Mouse (Mus musculus) forebrain, embryonic 14.5 days (tissue): Measurements from ENCODE around the gene Ercc6. TPM values are rescaled to one million over a fixed set of nuclear protein-coding genes. Genes with fewer than 3 reads are reported as not detected.

ENCODE experiments used
- ATAC-seq: fragments of 200-750 bp; cut with Nextera tagmentation; 2 replicates; pipeline ENCODE4 v1.8.0; 2017; ENCODE audit warnings: mild to moderate bottlenecking, moderate library complexity
- DNase-seq: peaks from one replicate; pipeline ENCODE4 v3.0.0-alpha.2; 2015; ENCODE audit warnings: low spot score
- H3K27ac ChIP-seq: fragments of 300-500 bp; sonication (generic); 2 replicates; pipeline ENCODE4 v1.5.1; 2014; ENCODE audit warnings: low read depth, mild to moderate bottlenecking, control low read depth, low read length, moderate library complexity
- H3K27me3 ChIP-seq: fragments of 300-500 bp; sonication (generic); replicated peaks from 2 replicates; pipeline ENCODE4 v1.6.1; 2014; ENCODE audit warnings: low read length, control low read depth, mixed read lengths; ENCODE audit not compliant: control insufficient read depth, insufficient read depth
- H3K36me3 ChIP-seq: fragments of 300-500 bp; sonication (generic); 2 replicates; pipeline ENCODE4 v1.6.1; 2014; ENCODE audit warnings: low read length, control low read depth; ENCODE audit not compliant: control insufficient read depth, insufficient read depth
- H3K4me1 ChIP-seq: fragments of 300-500 bp; sonication (generic); 2 replicates; pipeline ENCODE4 v1.6.1; 2014; ENCODE audit warnings: antibody characterized with exemption, low read length, control low read depth; ENCODE audit not compliant: control insufficient read depth, insufficient read depth
- H3K4me2 ChIP-seq: fragments of 300-500 bp; sonication (generic); 2 replicates; pipeline ENCODE4 v1.6.1; 2014; ENCODE audit warnings: mild to moderate bottlenecking, control low read depth, low read length
- H3K4me3 ChIP-seq: fragments of 300-500 bp; sonication (generic); 2 replicates; pipeline ENCODE4 v1.5.1; 2014; ENCODE audit warnings: low read depth, low read length, control low read depth
- H3K9ac ChIP-seq: fragments of 300-500 bp; sonication (generic); 2 replicates; pipeline ENCODE4 v1.6.1; 2014; ENCODE audit warnings: mild to moderate bottlenecking, low read length, control low read depth, moderate library complexity
- H3K9me3 ChIP-seq: fragments of 300-500 bp; sonication (generic); replicated peaks from 2 replicates; pipeline ENCODE4 v1.6.1; 2016; ENCODE audit warnings: low read length, control low read depth, mixed read lengths; ENCODE audit not compliant: control insufficient read depth
- WGBS: fragments of 180-500 bp; shearing (Covaris S2); extraction: QIAGEN DNeasy Blood & Tissue Kit; methylation state at CpG from one replicate; pipeline ENCODE4 v1.1.7; 2014; 5-methylcytosine and 5-hydroxymethylcytosine counted together
- polyA plus RNA-seq: library from polyadenylated mRNA; unstranded; fragments of >200 nt; fragmentation: Nextera tagmentation; extraction: Ambion mirVana; gene quantifications from 2 replicates; pipeline ENCODE4 v1.2.1, GENCODE M21; 2014

Ercc6 gene
- polyA plus RNA-seq, result 14.8 and 24.2 TPM in 2 replicates

DNA sequence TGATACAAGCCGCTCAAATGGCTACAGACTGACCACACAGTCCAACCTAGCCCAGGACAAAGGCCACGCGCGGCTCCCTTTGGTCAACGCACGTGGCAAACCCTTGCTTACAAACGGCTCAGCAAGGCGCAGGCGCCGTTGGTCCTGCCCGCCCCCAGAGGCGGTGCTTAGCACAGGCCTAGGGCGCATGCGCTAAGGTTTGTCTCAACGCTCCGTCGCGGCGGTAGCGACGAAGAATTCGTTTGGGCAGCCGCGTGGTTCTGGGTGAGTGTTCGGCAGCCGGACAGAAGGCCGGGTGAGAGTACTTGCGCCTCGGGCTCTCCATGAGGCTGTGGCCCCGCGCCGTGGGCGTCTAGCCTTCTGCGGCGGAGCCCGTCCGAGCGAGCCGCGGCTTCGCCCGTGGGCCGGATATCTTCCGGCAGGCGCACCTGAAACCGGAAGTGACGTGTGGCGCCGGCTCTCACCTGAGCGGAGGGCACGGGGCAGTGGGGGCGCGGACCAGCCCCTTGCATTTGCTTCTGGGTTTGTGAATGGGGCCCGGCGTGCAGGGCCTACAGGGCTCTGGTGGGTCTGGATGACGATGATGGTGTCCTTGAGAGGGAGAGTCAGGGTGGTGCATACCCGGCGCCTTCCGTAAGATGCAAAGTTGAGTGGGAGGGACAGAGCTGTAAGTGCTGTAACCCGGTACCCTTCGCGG, at the start of gene Ercc6:
Gene Ercc6, plus strand, starts transcription at position 186 of the 697 bp plus-strand sequence.
- peak within 1 kb of the TSS; percentile 71 for H3K4me3 ChIP-seq
- under 1% methylated on average over 60 of the region's 62 CpGs for WGBS
- DNase-seq (peak; percentile 98), ATAC-seq (peak; percentile 97)
- H3K4me2 ChIP-seq, result peak within 1 kb of the TSS; percentile 84
- 0 out of 2 replicates have a peak, but pooled peaks cover 6% of the 10 kb centered on the region for H3K4me1 ChIP-seq
- H3K9ac ChIP-seq, result peak within 1 kb of the TSS; percentile 79
- peaks cover 19% of the 10 kb centered on the region for H3K36me3 ChIP-seq
- H3K27ac ChIP-seq, result peak within 1 kb of the TSS; percentile 80
- no peaks in the 10 kb centered on the region for H3K27me3 ChIP-seq
- H3K9me3 ChIP-seq, result no peaks in the 10 kb centered on the region

DNA sequence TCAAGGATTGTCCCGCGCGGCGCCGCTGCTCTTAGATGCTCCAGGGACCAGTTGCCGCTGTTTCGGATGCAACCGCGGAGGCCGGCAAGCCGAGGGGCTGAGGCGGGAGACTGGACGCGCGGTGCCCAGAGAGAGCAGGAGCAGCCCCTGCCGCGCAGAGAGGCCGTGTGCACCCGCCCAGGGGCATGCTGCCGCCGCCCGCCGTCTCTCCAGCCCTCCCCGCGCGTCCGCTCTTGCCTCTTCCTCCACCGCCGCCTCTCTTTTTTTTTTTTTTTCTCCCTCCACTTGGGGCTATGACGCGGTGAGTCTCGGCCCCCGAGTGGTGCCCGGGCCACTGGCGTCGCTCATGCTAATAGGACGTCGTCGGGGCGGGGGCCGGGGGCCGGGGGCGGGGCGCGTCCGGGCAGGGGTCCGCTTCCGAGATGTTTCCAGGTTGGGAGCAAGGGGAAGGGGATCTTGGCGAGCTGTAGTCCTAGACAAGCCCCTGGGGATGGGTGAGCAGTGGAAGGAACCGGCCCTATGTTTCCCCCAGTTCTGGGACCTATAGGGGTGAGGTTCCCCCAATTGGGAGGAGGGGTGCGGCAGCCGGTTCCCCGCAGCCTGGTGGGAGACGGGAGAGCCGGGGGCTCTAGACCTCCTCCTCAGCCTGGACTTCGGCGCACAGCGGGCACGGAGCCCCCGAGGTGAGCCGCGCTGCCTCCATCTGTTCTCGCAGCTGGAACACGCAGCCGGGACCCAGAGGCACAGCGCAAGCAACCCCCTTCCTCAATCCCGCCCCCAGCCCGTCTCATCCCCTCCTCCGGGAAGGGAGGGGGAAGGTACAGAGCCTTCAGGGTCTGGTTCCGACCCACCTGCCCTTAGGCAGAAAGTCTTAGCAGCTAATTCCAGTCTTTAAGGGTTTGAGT, 48.5 kb upstream of the Ercc6 start, which contains the start of gene Slc18a3:
Gene Slc18a3, minus strand, starts transcription at position 250 of the 905 bp plus-strand sequence.
- peak within 1 kb of the TSS; percentile 21; the same call in 1 of the 2 replicates for H3K9ac ChIP-seq
- peaks cover 9% of the 10 kb centered on the region for H3K4me1 ChIP-seq
- ATAC-seq (0 out of 2 replicates have a peak, but pooled peaks have one; percentile 38), DNase-seq (peak; percentile 25)
- peaks cover 75% of the 10 kb centered on the region for H3K27me3 ChIP-seq
- H3K4me2 ChIP-seq, result peak within 1 kb of the TSS; percentile 59
- no peak within 1 kb of the TSS for H3K27ac ChIP-seq
- WGBS, result under 1% methylated on average over 68 of the region's 70 CpGs
- no peaks in the 10 kb centered on the region for H3K9me3 ChIP-seq
- H3K4me3 ChIP-seq, result peak within 1 kb of the TSS; percentile 35
- H3K36me3 ChIP-seq, result no peaks in the 10 kb centered on the region

DNA sequence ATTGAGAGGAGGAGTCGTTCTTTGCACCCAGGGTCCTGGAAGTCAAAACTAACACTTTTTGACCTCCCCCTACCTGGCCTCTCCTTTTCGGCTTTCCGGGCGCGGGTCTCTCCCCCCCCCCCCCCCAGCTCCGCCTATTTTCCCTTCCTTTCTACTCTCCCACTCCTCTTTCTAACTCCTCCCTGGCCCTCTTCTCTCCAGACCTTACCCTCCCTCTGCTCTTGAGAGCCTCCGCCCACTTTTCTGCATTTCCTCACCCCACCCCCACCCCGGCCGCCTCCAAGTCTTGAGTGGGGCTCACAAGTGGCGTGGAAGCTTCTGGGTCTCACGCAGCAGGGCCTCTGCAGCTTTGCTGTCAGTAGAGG, 47.8 kb upstream of the Ercc6 start:
- no peak overlapping the region for H3K9ac ChIP-seq
- H3K27me3 ChIP-seq, result peaks cover 68% of the 10 kb centered on the region
- no peaks in the 10 kb centered on the region for H3K9me3 ChIP-seq
- peak overlapping the region; percentile 59 for H3K4me2 ChIP-seq
- WGBS, result under 1% methylated on average over 7 of the region's 11 CpGs
- no peak for DNase-seq
- no peaks in the 10 kb centered on the region for H3K36me3 ChIP-seq
- no peak overlapping the region for H3K27ac ChIP-seq
- no peak for ATAC-seq
- peaks cover 9% of the 10 kb centered on the region for H3K4me1 ChIP-seq
- H3K4me3 ChIP-seq, result peak overlapping the region; percentile 35; the same call in 1 of the 2 replicates

DNA sequence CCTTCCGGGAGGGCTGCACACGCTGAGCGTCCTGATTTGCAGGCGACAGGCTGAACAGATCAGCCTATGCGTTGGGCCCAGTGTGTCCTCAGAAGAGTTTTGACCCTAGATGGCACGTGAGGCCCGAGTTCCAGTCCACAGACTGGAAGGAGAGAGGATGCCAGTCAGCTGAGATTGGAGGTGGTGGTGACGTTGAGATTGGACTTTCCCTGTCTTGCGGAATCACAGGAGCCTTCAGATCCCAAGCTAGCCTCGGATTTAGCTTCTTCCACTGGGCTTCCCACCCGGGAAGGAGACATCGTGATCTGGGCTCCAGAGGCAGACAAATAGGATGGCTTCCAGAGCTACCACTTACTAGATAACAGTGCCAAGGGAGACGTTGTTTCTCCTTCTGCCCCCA, 47.4 kb upstream of the Ercc6 start, which contains the start of gene Chat:
Gene Chat, minus strand, starts transcription at position 101 of the 400 bp plus-strand sequence.
- Histone ChIP-seq H3K9me3 (no peaks in the 10 kb centered on the region), H3K27me3 (peaks cover 64% of the 10 kb centered on the region), H3K4me1 (peaks cover 9% of the 10 kb centered on the region), H3K36me3 (no peaks in the 10 kb centered on the region), H3K4me2 (peak within 1 kb of the TSS; percentile 59), H3K9ac (0 out of 2 replicates have a peak within 1 kb of the TSS, but pooled peaks have one; percentile 21), H3K27ac (no peak within 1 kb of the TSS), H3K4me3 (peak within 1 kb of the TSS; percentile 35)
- ATAC-seq (no peak), DNase-seq (no peak)
- 14% methylated on average over 13 of the region's 13 CpGs for WGBS

DNA sequence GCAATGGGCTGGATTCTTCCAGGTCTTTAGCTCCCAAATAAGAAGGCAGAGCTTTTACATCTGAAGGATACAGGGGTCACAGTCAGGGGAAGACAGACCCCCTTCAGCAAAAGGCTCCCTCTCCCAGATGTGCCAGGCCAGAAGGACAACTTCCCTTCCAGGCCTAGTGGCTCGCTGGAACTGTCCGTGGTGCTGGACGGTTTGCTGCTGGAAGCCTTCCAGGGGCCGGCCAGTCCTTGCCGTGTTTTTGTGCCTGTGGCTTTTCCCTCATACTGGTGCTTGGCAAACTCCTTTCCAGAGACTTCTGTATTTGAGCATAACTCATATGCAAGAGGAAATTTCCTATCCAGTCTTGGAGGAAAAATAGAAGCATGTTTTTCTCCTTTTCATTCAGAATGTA, 45.7 kb upstream of the Ercc6 start:
- Histone ChIP-seq H3K4me2 (no peak overlapping the region), H3K9me3 (no peaks in the 10 kb centered on the region), H3K9ac (no peak overlapping the region), H3K36me3 (no peaks in the 10 kb centered on the region), H3K4me3 (no peak overlapping the region), H3K4me1 (peaks cover 9% of the 10 kb centered on the region), H3K27ac (no peak overlapping the region), H3K27me3 (peaks cover 47% of the 10 kb centered on the region)
- DNase-seq, result no peak
- no peak for ATAC-seq
- WGBS, result 7% methylated on average over 5 of the region's 5 CpGs

DNA sequence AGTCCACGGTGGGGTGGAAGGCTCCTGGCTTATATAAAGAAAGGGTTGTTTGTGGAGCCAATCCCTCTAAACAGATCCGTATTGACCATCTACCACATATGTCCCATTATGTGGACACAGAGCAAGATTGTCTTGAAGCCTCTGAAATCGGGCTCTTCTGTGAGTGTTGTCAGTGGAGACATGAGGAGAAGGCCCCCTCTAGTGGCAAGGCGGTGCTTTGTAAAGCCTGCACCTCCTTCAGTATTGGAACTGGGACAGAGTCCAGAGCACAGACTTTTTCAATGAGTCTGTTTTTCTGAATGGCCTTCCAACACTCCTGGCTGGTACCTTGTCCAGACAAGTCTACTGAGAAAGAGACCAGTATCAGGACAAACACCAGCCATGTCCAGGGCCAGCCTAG, 40.3 kb upstream of the Ercc6 start:
- Histone ChIP-seq H3K4me2 (no peak overlapping the region), H3K27ac (no peak overlapping the region), H3K27me3 (no peaks in the 10 kb centered on the region), H3K4me1 (no peaks in the 10 kb centered on the region), H3K36me3 (no peaks in the 10 kb centered on the region), H3K9ac (no peak overlapping the region), H3K9me3 (no peaks in the 10 kb centered on the region), H3K4me3 (no peak overlapping the region)
- DNase-seq (peak; percentile 85), ATAC-seq (peak; percentile 67; the same call in 1 of the 2 replicates)
- WGBS, result 17% methylated on average over 4 of the region's 4 CpGs

DNA sequence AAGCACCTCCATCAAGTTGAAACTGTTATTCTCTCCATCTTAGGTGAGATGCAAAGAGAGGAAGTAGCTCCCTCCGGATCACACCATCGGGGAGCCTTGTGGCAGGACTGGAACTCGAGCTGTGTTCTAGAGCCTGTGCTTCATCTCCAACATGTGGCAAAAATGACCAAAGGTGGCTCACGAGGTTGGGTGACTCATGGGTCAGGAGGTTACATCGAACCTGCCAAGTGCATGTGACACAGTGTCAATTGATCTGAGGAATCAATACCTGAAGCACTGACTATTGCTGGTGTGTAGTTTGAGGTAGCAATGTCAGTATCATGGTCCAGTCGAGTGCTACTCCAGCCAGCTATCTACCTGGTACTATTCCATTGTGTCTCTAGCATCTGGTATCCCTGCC, 36.8 kb upstream of the Ercc6 start:
- no peaks in the 10 kb centered on the region for H3K27me3 ChIP-seq
- H3K4me1 ChIP-seq, result no peaks in the 10 kb centered on the region
- H3K9me3 ChIP-seq, result no peaks in the 10 kb centered on the region
- WGBS, result 76% methylated on average over 6 of the region's 6 CpGs
- H3K4me2 ChIP-seq, result no peak overlapping the region
- ATAC-seq (no peak), DNase-seq (no peak)
- H3K27ac ChIP-seq, result no peak overlapping the region
- H3K9ac ChIP-seq, result no peak overlapping the region
- H3K4me3 ChIP-seq, result no peak overlapping the region
- no peaks in the 10 kb centered on the region for H3K36me3 ChIP-seq

DNA sequence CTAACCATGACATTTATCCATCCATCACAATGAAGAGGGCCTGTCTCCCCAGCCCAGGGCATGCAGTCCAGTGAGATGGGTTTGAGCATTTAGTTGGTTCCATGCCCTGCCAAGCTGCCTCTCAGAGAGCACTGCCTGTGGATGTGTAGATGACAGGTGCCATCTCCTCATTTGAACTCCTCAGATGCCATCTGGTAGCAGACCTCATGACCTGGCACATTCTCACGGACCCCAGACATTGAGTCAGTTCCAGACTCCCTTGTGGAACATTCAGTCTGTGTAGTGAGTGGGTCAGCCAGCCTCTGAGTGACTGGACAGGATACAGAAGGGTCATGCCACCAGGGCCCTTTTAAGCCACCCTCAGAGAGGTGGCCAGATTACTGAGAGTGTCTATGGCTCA, 35.7 kb upstream of the Ercc6 start:
- no peaks in the 10 kb centered on the region for H3K27me3 ChIP-seq
- WGBS, result 71% methylated on average over 1 of the region's 1 CpGs
- no peak for DNase-seq
- H3K9me3 ChIP-seq, result no peaks in the 10 kb centered on the region
- H3K4me2 ChIP-seq, result no peak overlapping the region
- no peak overlapping the region for H3K27ac ChIP-seq
- no peak overlapping the region for H3K9ac ChIP-seq
- H3K4me3 ChIP-seq, result no peak overlapping the region
- no peak for ATAC-seq
- no peaks in the 10 kb centered on the region for H3K36me3 ChIP-seq
- H3K4me1 ChIP-seq, result no peaks in the 10 kb centered on the region
